Mouse (Mus musculus): ENCODE data around the gene Smyd3.

- no peak for TF ChIP-seq CTCF (IDR thresholded peaks at IDR 0.05)
- TF ChIP-seq EP300 (IDR thresholded peaks at IDR 0.05) = no peak
These were observed 7.1 kb downstream of the Smyd3 start for GRCm38 (mm10) chr1:179510546-179511340.
